Mouse (Mus musculus): Measurements from ENCODE around the gene Rnf180. TPM values are rescaled to one million over a fixed set of nuclear protein-coding genes. Genes with fewer than 3 reads are reported as not detected.

The Rnf180 gene
- polyA plus RNA-seq, 1 experiment from 2014 or later: 2.4 TPM

GRCm38 (mm10) chr13:105293781-105294667 is 591 bp downstream of the Rnf180 start:
- Histone ChIP-seq H3K4me1 (replicated peaks) (peaks cover 11% of the 10 kb centered on the region), H3K27ac (ENCODE audit: poor library complexity, severe bottlenecking) (no peak overlapping the region), H3K4me2 (peak overlapping the region; percentile 98), H3K27me3 (replicated peaks) (peaks cover 17% of the 10 kb centered on the region; the same call in 1 of the 2 replicates), H3K4me3 (peak overlapping the region; percentile 74), H3K9me3 (replicated peaks) (no peaks in the 10 kb centered on the region), H3K9ac (peak overlapping the region; percentile 85), H3K36me3 (no peaks in the 10 kb centered on the region)
- ATAC-seq (ENCODE audit: insufficient number of reproducible peaks, low FRiP score): peak; percentile 77
- WGBS: 1% methylated on average over 78 of the region's 91 CpGs

- peak overlapping the region; percentile 7; the same call in 1 of the 2 replicates for H3K4me3 ChIP-seq
- WGBS: 16% methylated on average over 4 of the region's 4 CpGs
- peak; percentile 58; the same call in 1 of the 2 replicates for ATAC-seq (ENCODE audit: insufficient number of reproducible peaks, low FRiP score)
- peak overlapping the region; percentile 3; the same call in 1 of the 2 replicates for H3K9ac ChIP-seq
- no peaks in the 10 kb centered on the region for H3K36me3 ChIP-seq
- H3K9me3 ChIP-seq (replicated peaks): no peaks in the 10 kb centered on the region
- peaks cover 11% of the 10 kb centered on the region for H3K4me1 ChIP-seq (replicated peaks)
- H3K27me3 ChIP-seq (replicated peaks): peaks cover 17% of the 10 kb centered on the region; the same call in 1 of the 2 replicates
- H3K4me2 ChIP-seq: peak overlapping the region; percentile 55
- no peak overlapping the region for H3K27ac ChIP-seq (ENCODE audit: poor library complexity, severe bottlenecking)
Measured at GRCm38 (mm10) chr13:105291816-105292215, 2.8 kb downstream of the Rnf180 start.

GRCm38 (mm10) chr13:105290594-105290993 is 4.0 kb downstream of the Rnf180 start:
- 84% methylated on average over 2 of the region's 2 CpGs for WGBS
- no peak for ATAC-seq (ENCODE audit: insufficient number of reproducible peaks, low FRiP score)

GRCm38 (mm10) chr13:105290021-105290420 is 4.6 kb downstream of the Rnf180 start:
- no peak for ATAC-seq (ENCODE audit: insufficient number of reproducible peaks, low FRiP score)
- Histone ChIP-seq H3K4me1 (replicated peaks) (peaks cover 11% of the 10 kb centered on the region), H3K4me3 (no peak overlapping the region), H3K4me2 (no peak overlapping the region), H3K36me3 (no peaks in the 10 kb centered on the region), H3K9me3 (replicated peaks) (no peaks in the 10 kb centered on the region), H3K27ac (ENCODE audit: poor library complexity, severe bottlenecking) (no peak overlapping the region), H3K9ac (no peak overlapping the region), H3K27me3 (replicated peaks) (peaks cover 11% of the 10 kb centered on the region; the same call in 1 of the 2 replicates)
- 57% methylated on average over 5 of the region's 5 CpGs for WGBS

More at GRCm38 (mm10) chr13:105290594-105290993, 4.0 kb downstream of the Rnf180 start:
- no peak overlapping the region for H3K4me3 ChIP-seq
- no peak overlapping the region for H3K4me2 ChIP-seq
- H3K4me1 ChIP-seq (replicated peaks): peaks cover 11% of the 10 kb centered on the region
- no peaks in the 10 kb centered on the region for H3K36me3 ChIP-seq
- no peak overlapping the region for H3K9ac ChIP-seq
- H3K9me3 ChIP-seq (replicated peaks): no peaks in the 10 kb centered on the region
- H3K27me3 ChIP-seq (replicated peaks): peaks cover 16% of the 10 kb centered on the region; the same call in 1 of the 2 replicates
- no peak overlapping the region for H3K27ac ChIP-seq (ENCODE audit: poor library complexity, severe bottlenecking)

GRCm38 (mm10) chr13:105279397-105280018 is 15.1 kb downstream of the Rnf180 start:
- no peak overlapping the region for H3K9ac ChIP-seq
- no peak overlapping the region for H3K4me3 ChIP-seq
- H3K27me3 ChIP-seq (replicated peaks): no peaks in the 10 kb centered on the region
- no peaks in the 10 kb centered on the region for H3K9me3 ChIP-seq (replicated peaks)
- no peaks in the 10 kb centered on the region for H3K4me1 ChIP-seq (replicated peaks)
- H3K4me2 ChIP-seq: no peak overlapping the region
- H3K36me3 ChIP-seq: no peaks in the 10 kb centered on the region
- ATAC-seq (ENCODE audit: insufficient number of reproducible peaks, low FRiP score): no peak
- 78% methylated on average over 8 of the region's 8 CpGs for WGBS
- H3K27ac ChIP-seq (ENCODE audit: poor library complexity, severe bottlenecking): no peak overlapping the region

GRCm38 (mm10) chr13:105270394-105271094 is 24.1 kb downstream of the Rnf180 start:
- no peak overlapping the region for H3K27ac ChIP-seq (ENCODE audit: poor library complexity, severe bottlenecking)
- H3K4me1 ChIP-seq (replicated peaks): no peaks in the 10 kb centered on the region
- 85% methylated on average over 8 of the region's 8 CpGs for WGBS
- no peak overlapping the region for H3K9ac ChIP-seq
- no peaks in the 10 kb centered on the region for H3K36me3 ChIP-seq
- H3K27me3 ChIP-seq (replicated peaks): no peaks in the 10 kb centered on the region
- no peak for ATAC-seq (ENCODE audit: insufficient number of reproducible peaks, low FRiP score)
- no peak overlapping the region for H3K4me2 ChIP-seq
- peaks cover 12% of the 10 kb centered on the region for H3K9me3 ChIP-seq (replicated peaks)
- no peak overlapping the region for H3K4me3 ChIP-seq

GRCm38 (mm10) chr13:105267464-105267863 is 27.2 kb downstream of the Rnf180 start:
- Histone ChIP-seq H3K9me3 (replicated peaks) (peaks cover 2% of the 10 kb centered on the region), H3K4me1 (replicated peaks) (no peaks in the 10 kb centered on the region), H3K4me2 (no peak overlapping the region), H3K27ac (ENCODE audit: poor library complexity, severe bottlenecking) (no peak overlapping the region), H3K36me3 (no peaks in the 10 kb centered on the region), H3K9ac (no peak overlapping the region), H3K4me3 (no peak overlapping the region), H3K27me3 (replicated peaks) (no peaks in the 10 kb centered on the region)
- no peak for ATAC-seq (ENCODE audit: insufficient number of reproducible peaks, low FRiP score)
- 62% methylated on average over 6 of the region's 6 CpGs for WGBS

- Histone ChIP-seq H3K9me3 (replicated peaks) (no peaks in the 10 kb centered on the region), H3K4me3 (no peak overlapping the region), H3K9ac (no peak overlapping the region), H3K27me3 (replicated peaks) (no peaks in the 10 kb centered on the region), H3K4me1 (replicated peaks) (no peaks in the 10 kb centered on the region), H3K4me2 (no peak overlapping the region), H3K36me3 (no peaks in the 10 kb centered on the region), H3K27ac (ENCODE audit: poor library complexity, severe bottlenecking) (no peak overlapping the region)
- WGBS: 67% methylated on average over 3 of the region's 3 CpGs
- ATAC-seq (ENCODE audit: insufficient number of reproducible peaks, low FRiP score): no peak
Measured at GRCm38 (mm10) chr13:105266746-105267145, 27.9 kb downstream of the Rnf180 start.

- H3K4me1 ChIP-seq (replicated peaks): no peaks in the 10 kb centered on the region
- ATAC-seq (ENCODE audit: insufficient number of reproducible peaks, low FRiP score): no peak
- 73% methylated on average over 4 of the region's 4 CpGs for WGBS
- no peaks in the 10 kb centered on the region for H3K36me3 ChIP-seq
- H3K9me3 ChIP-seq (replicated peaks): no peaks in the 10 kb centered on the region
- no peak overlapping the region for H3K9ac ChIP-seq
- no peak overlapping the region for H3K27ac ChIP-seq (ENCODE audit: poor library complexity, severe bottlenecking)
- H3K27me3 ChIP-seq (replicated peaks): no peaks in the 10 kb centered on the region
- no peak overlapping the region for H3K4me3 ChIP-seq
- no peak overlapping the region for H3K4me2 ChIP-seq
Measured at GRCm38 (mm10) chr13:105256757-105257433, 37.7 kb downstream of the Rnf180 start.

GRCm38 (mm10) chr13:105250767-105251166 is 43.8 kb downstream of the Rnf180 start:
- whole genome bisulfite sequencing: 42% methylated on average over 4 of the region's 4 CpGs
- H3K36me3 ChIP-seq: no peaks in the 10 kb centered on the region
- no peaks in the 10 kb centered on the region for H3K9me3 ChIP-seq (replicated peaks)
- H3K4me1 ChIP-seq (replicated peaks): peaks cover 8% of the 10 kb centered on the region; the same call in 1 of the 2 replicates
- no peak for ATAC-seq (ENCODE audit: insufficient number of reproducible peaks, low FRiP score)
- no peak overlapping the region for H3K4me3 ChIP-seq
- peak overlapping the region; percentile 61 for H3K4me2 ChIP-seq
- H3K27ac ChIP-seq (ENCODE audit: poor library complexity, severe bottlenecking): no peak overlapping the region
- no peaks in the 10 kb centered on the region for H3K27me3 ChIP-seq (replicated peaks)
- H3K9ac ChIP-seq: no peak overlapping the region

Measured in heart, embryonic 12.5 days (tissue).